Mouse (Mus musculus) intestine, postnatal 0 days (tissue): ENCODE measurements around the gene C2cd5. TPM values are rescaled to one million over a fixed set of nuclear protein-coding genes. Genes with fewer than 3 reads are reported as not detected.

Source experiments
- ATAC-seq: fragments of 200-750 bp; cut with Nextera tagmentation; 2 replicates; pipeline ENCODE4 v1.8.0; 2017; ENCODE audit warnings: mild to moderate bottlenecking, moderate TSS enrichment, moderate library complexity
- H3K27ac ChIP-seq: fragments of 300-500 bp; sonication (generic); 2 replicates; pipeline ENCODE4 v1.5.1; 2014; ENCODE audit warnings: mild to moderate bottlenecking, low read depth, low read length, moderate library complexity
- H3K27me3 ChIP-seq: fragments of 300-500 bp; sonication (generic); replicated peaks from 2 replicates; pipeline ENCODE4 v1.6.1; 2014; ENCODE audit warnings: low read length, mixed read lengths; ENCODE audit not compliant: control insufficient read depth, insufficient read depth
- H3K36me3 ChIP-seq: fragments of 300-500 bp; sonication (generic); 2 replicates; pipeline ENCODE4 v1.6.1; 2014; ENCODE audit warnings: mild to moderate bottlenecking, moderate library complexity; ENCODE audit not compliant: control insufficient read depth, insufficient read depth
- H3K4me1 ChIP-seq: fragments of 300-500 bp; sonication (generic); replicated peaks from 2 replicates; pipeline ENCODE4 v1.6.1; 2014; ENCODE audit warnings: antibody characterized with exemption, low read length, mixed read lengths; ENCODE audit not compliant: control insufficient read depth, insufficient read depth
- H3K4me2 ChIP-seq: fragments of 300-500 bp; sonication (generic); replicated peaks from 2 replicates; pipeline ENCODE4 v1.6.1; 2014; ENCODE audit warnings: low read depth, mild to moderate bottlenecking, moderate library complexity
- H3K4me3 ChIP-seq: fragments of 300-500 bp; sonication (generic); 2 replicates; pipeline ENCODE4 v1.5.1; 2014; ENCODE audit warnings: low read depth, low read length
- H3K9ac ChIP-seq: fragments of 300-500 bp; sonication (generic); 2 replicates; pipeline ENCODE4 v1.6.1; 2014; ENCODE audit warnings: mild to moderate bottlenecking, low read depth, low read length
- H3K9me3 ChIP-seq: fragments of 300-500 bp; sonication (generic); 2 replicates; pipeline ENCODE4 v1.6.1; 2016; ENCODE audit warnings: mixed run types; ENCODE audit not compliant: control insufficient read depth
- CTCF ChIP-seq: sonication (generic); IDR thresholded peaks from 2 replicates; pipeline ENCODE4 v1.5.1; 2016; ENCODE audit warnings: low read depth, mild to moderate bottlenecking, control low read depth, antibody characterized with exemption, moderate library complexity
- WGBS: fragments of 180-500 bp; shearing (Covaris S2); extraction: QIAGEN DNeasy Blood & Tissue Kit; methylation state at CpG from one replicate; pipeline ENCODE4 v1.1.7; 2014; 5-methylcytosine and 5-hydroxymethylcytosine counted together
- polyA plus RNA-seq: library from polyadenylated mRNA; unstranded; fragments of >200 nt; fragmentation: Nextera tagmentation; extraction: Ambion mirVana; gene quantifications from 2 replicates; pipeline ENCODE4 v1.2.1, GENCODE M21; 2015

The C2cd5 gene
- polyA plus RNA-seq, 1 experiment from 2014 or later = 10.2 TPM

- Histone ChIP-seq H3K4me2 (no peak overlapping the region), H3K27ac (no peak overlapping the region), H3K9me3 (no peaks in the 10 kb centered on the region), H3K36me3 (no peaks in the 10 kb centered on the region), H3K4me1 (no peaks in the 10 kb centered on the region), H3K4me3 (no peak overlapping the region), H3K27me3 (no peaks in the 10 kb centered on the region), H3K9ac (no peak overlapping the region)
- no peak for ATAC-seq
- peak; percentile 45 for TF ChIP-seq CTCF
- WGBS = 80% methylated on average over 7 of the region's 7 CpGs
These were observed 10.4 kb upstream of the C2cd5 start for GRCm38 (mm10) chr6:143110371-143110770.

GRCm38 (mm10) chr6:143109622-143110218 is 9.8 kb upstream of the C2cd5 start:
- Histone ChIP-seq H3K27me3 (no peaks in the 10 kb centered on the region), H3K9ac (no peak overlapping the region)
- WGBS = 82% methylated on average over 16 of the region's 16 CpGs

GRCm38 (mm10) chr6:143108031-143108430 is 8.1 kb upstream of the C2cd5 start:
- 82% methylated on average over 13 of the region's 13 CpGs for WGBS
- Histone ChIP-seq H3K27me3 (no peaks in the 10 kb centered on the region), H3K4me1 (no peaks in the 10 kb centered on the region), H3K27ac (no peak overlapping the region), H3K4me2 (no peak overlapping the region), H3K9me3 (no peaks in the 10 kb centered on the region), H3K9ac (no peak overlapping the region), H3K36me3 (no peaks in the 10 kb centered on the region), H3K4me3 (no peak overlapping the region)
- no peak for ATAC-seq
- TF ChIP-seq CTCF = no peak

More at GRCm38 (mm10) chr6:143109622-143110218, 9.8 kb upstream of the C2cd5 start:
- no peak for ATAC-seq
- H3K4me1 ChIP-seq = no peaks in the 10 kb centered on the region
- H3K27ac ChIP-seq = no peak overlapping the region
- H3K4me2 ChIP-seq = no peak overlapping the region
- H3K4me3 ChIP-seq = no peak overlapping the region
- H3K36me3 ChIP-seq = no peaks in the 10 kb centered on the region
- TF ChIP-seq CTCF = no peak
- no peaks in the 10 kb centered on the region for H3K9me3 ChIP-seq

DNA sequence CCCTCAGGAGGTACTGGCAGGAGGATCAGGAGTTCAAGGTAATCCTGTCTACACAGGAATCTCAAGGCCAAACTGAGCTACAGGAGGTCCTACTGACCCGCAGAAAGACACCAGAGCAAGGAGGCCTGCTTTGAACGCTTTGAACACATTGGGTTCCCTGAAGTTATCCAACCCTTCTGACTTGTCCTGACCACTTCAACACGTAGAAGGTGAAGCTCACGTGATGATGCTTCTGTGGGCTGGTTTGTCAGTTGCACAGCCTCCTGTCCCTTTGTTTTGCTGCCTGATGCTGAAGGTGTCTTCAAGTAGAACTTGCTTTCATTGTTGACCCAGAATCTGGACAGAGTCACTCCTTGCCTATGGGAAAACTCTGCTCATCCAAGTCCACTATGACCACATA is 7.7 kb upstream of the C2cd5 start:
- WGBS = 87% methylated on average over 4 of the region's 4 CpGs
- H3K9me3 ChIP-seq = no peaks in the 10 kb centered on the region
- H3K4me3 ChIP-seq = no peak overlapping the region
- no peak for TF ChIP-seq CTCF
- H3K9ac ChIP-seq = no peak overlapping the region
- no peak overlapping the region for H3K27ac ChIP-seq
- H3K4me1 ChIP-seq = no peaks in the 10 kb centered on the region
- no peak for ATAC-seq
- no peak overlapping the region for H3K4me2 ChIP-seq
- H3K36me3 ChIP-seq = no peaks in the 10 kb centered on the region
- no peaks in the 10 kb centered on the region for H3K27me3 ChIP-seq

GRCm38 (mm10) chr6:143105766-143106165 is 5.8 kb upstream of the C2cd5 start:
- 73% methylated on average over 3 of the region's 3 CpGs for WGBS
- H3K27ac ChIP-seq = no peak overlapping the region
- H3K4me1 ChIP-seq = no peaks in the 10 kb centered on the region
- no peak for ATAC-seq
- H3K4me2 ChIP-seq = no peak overlapping the region
- TF ChIP-seq CTCF = no peak
- no peak overlapping the region for H3K4me3 ChIP-seq
- H3K9me3 ChIP-seq = no peaks in the 10 kb centered on the region
- no peaks in the 10 kb centered on the region for H3K36me3 ChIP-seq
- no peak overlapping the region for H3K9ac ChIP-seq
- H3K27me3 ChIP-seq = no peaks in the 10 kb centered on the region

DNA sequence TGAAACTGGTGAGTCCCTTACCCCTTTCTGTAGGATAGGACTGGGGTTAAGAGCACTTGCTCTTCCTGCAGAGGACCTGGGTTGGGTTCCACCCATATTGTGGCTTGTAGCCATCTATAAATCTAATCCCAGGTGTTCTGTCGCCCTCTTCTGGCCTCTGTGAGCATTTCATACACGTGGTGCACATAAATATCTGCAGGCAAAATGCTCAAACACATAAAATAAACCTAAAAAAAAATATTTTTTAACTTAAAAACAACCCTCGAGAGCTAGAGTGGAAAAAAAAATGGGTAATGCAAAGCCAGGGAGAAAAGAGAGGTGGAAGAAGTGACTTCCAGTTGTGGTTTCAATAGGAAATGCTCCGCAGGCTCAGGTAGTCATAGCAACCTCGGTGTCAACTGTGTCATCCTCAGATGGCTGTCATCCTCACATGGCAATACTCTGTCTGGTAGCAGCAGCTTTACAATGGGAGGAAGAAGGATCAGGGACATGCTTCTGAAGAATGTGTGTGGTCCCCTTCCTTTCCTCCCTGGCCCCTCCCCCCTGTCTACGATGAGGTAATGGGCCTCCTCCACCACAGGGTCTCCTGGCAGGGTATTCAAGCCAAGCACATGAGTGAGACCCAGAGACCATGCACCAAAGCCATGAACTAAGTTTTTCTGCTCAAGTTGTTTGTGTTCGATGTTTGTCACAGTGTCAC is 4.2 kb upstream of the C2cd5 start:
- Histone ChIP-seq H3K27me3 (no peaks in the 10 kb centered on the region), H3K36me3 (no peaks in the 10 kb centered on the region), H3K4me3 (no peak overlapping the region), H3K9ac (no peak overlapping the region), H3K4me1 (no peaks in the 10 kb centered on the region), H3K27ac (no peak overlapping the region), H3K9me3 (no peaks in the 10 kb centered on the region), H3K4me2 (no peak overlapping the region)
- WGBS = 63% methylated on average over 7 of the region's 7 CpGs
- TF ChIP-seq CTCF = peak; percentile 53
- no peak for ATAC-seq
